Mouse (Mus musculus): Measurements from ENCODE around the gene Olfr316.

- TF ChIP-seq CTCF (IDR thresholded peaks at IDR 0.05; ENCODE audit: borderline replicate concordance, control insufficient read depth, extremely low read depth, insufficient read depth, low read length, poor library complexity) (no peak), POLR2A (IDR thresholded peaks at IDR 0.05; ENCODE audit: control insufficient read depth, extremely low read depth, insufficient read depth, low read length, poor library complexity) (no peak)
Measured at GRCm38 (mm10) chr11:58803871-58804270, 51.3 kb downstream of the Olfr316 start.

Measured in thymus, adult 2 months (tissue).